Mouse (Mus musculus) cerebellum, adult 2 months (tissue): ENCODE results near the gene Olfr1018. TPM values are rescaled to one million over a fixed set of nuclear protein-coding genes. Genes with fewer than 3 reads are reported as not detected.

ENCODE experiments used
- DNase-seq, 2 experiments: peaks; one replicate each; pipeline ENCODE4 v3.0.0; 2021
- H3K27ac ChIP-seq: fragments of 200-500 bp; 2 replicates; pipeline ENCODE4 v1.5.1; 2012; ENCODE audit warnings: low read length, control low read depth, inconsistent platforms; ENCODE audit not compliant: insufficient read depth
- H3K27me3 ChIP-seq: fragments of 200-500 bp; 2 replicates; pipeline ENCODE4 v1.6.1; 2012; ENCODE audit warnings: inconsistent platforms, mild to moderate bottlenecking, low read length, moderate library complexity; ENCODE audit not compliant: control insufficient read depth, insufficient read depth
- H3K4me1 ChIP-seq: fragments of 200-500 bp; 2 replicates; pipeline ENCODE4 v1.6.1; 2011; ENCODE audit warnings: low read length; ENCODE audit not compliant: control insufficient read depth, insufficient read depth
- H3K4me3 ChIP-seq: fragments of 200-500 bp; replicated peaks from 2 replicates; pipeline ENCODE3; 2011; ENCODE audit warnings: mild to moderate bottlenecking, low read depth, low read length, control low read depth; ENCODE audit not compliant: insufficient read depth
- CTCF ChIP-seq: fragments of 200-500 bp; IDR thresholded peaks from 2 replicates; pipeline ENCODE4 v1.5.1; 2011; ENCODE audit warnings: low read depth, mild to moderate bottlenecking, control low read depth, low read length, moderate library complexity, borderline replicate concordance; ENCODE audit not compliant: insufficient read depth
- POLR2A ChIP-seq: fragments of 200-500 bp; IDR thresholded peaks from 2 replicates; pipeline ENCODE4 v1.6.1; 2011; ENCODE audit warnings: low read length, control low read depth, borderline replicate concordance; ENCODE audit not compliant: insufficient read depth
- WGBS: fragments of 180-500 bp; shearing (Covaris S2); methylation state at CpG from one replicate; pipeline ENCODE4 v1.1.7; 2018; 5-methylcytosine and 5-hydroxymethylcytosine counted together
- polyA plus RNA-seq: library from polyadenylated mRNA; depleted of rRNA; stranded (reverse); fragments of >200 nt; gene quantifications from 2 replicates; pipeline ENCODE4 v1.2.3, GENCODE M21; 2012; rRNA removed

The Olfr1018 gene
- polyA plus RNA-seq, 1 experiment = not detected

DNA sequence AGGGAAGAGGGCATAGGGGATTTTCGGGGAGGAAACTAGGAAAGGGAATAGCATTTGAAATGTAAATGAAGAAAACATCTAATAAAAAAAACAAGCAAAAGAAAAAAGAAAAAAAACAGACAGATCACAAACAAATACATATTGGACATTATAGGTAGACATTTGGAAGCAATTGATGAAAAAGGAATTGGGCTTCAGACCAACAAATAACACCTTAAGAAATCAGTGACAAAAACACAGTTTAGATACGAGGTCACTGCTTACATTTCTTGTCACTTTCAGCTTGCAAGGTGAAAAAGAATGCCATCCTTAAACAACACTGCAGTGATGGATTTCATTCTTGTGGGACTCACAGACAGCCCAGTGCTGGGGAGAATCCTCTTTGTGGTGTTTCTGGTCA lies 50.0 kb downstream of the Olfr1018 start, which contains the start of gene Olfr1022:
Gene Olfr1022 (plus strand): TSS at position 301 of the 400 bp plus-strand sequence.
- Histone ChIP-seq H3K27ac (no peak within 1 kb of the TSS), H3K4me1 (no peaks in the 10 kb centered on the region), H3K27me3 (no peaks in the 10 kb centered on the region), H3K4me3 (no peak within 1 kb of the TSS)
- no peak for DNase-seq
- TF ChIP-seq POLR2A (no peak), CTCF (no peak)
- WGBS = 58% methylated on average over 2 of the region's 2 CpGs

Other genes starting within 250 kb of the Olfr1018 start
- gene Olfr996, start 239.3 kb upstream of the Olfr1018 start, polyA plus RNA-seq = not detected in 2 replicates
- not detected in 2 replicates for gene Olfr998, start 229.5 kb upstream of the Olfr1018 start, polyA plus RNA-seq
- not detected in 2 replicates for gene Olfr1000, start 206.6 kb upstream of the Olfr1018 start, polyA plus RNA-seq
- not detected in 2 replicates for gene Olfr1002, start 167.8 kb upstream of the Olfr1018 start, polyA plus RNA-seq
- not detected in 2 replicates for gene Olfr154, start 154.0 kb upstream of the Olfr1018 start, polyA plus RNA-seq
- not detected in 2 replicates for gene Olfr1006, start 139.7 kb upstream of the Olfr1018 start, polyA plus RNA-seq
- gene Olfr1008, start 129.0 kb upstream of the Olfr1018 start, polyA plus RNA-seq = not detected in 2 replicates
- gene Olfr1009, start 103.1 kb upstream of the Olfr1018 start, polyA plus RNA-seq = not detected in 2 replicates
- gene Olfr1012, start 55.7 kb upstream of the Olfr1018 start, polyA plus RNA-seq = not detected in 2 replicates
- not detected in 2 replicates for gene Olfr1013, start 51.4 kb upstream of the Olfr1018 start, polyA plus RNA-seq
- gene Olfr1014, start 45.8 kb upstream of the Olfr1018 start, polyA plus RNA-seq = not detected in 2 replicates
- gene Olfr1015, start 36.5 kb upstream of the Olfr1018 start, polyA plus RNA-seq = not detected in 2 replicates
- gene Olfr1016, start 15.9 kb upstream of the Olfr1018 start, polyA plus RNA-seq = not detected in 2 replicates
- gene Olfr1019, start 27.0 kb downstream of the Olfr1018 start, polyA plus RNA-seq = not detected in 2 replicates
- not detected in 2 replicates for gene Olfr1020, start 28.6 kb downstream of the Olfr1018 start, polyA plus RNA-seq
- not detected in 2 replicates for gene Olfr1022, start 50.1 kb downstream of the Olfr1018 start, polyA plus RNA-seq
- gene Olfr1023, start 67.2 kb downstream of the Olfr1018 start, polyA plus RNA-seq = not detected in 2 replicates
- gene Olfr1024, start 86.6 kb downstream of the Olfr1018 start, polyA plus RNA-seq = not detected in 2 replicates
- gene Olfr1025-ps1, start 96.7 kb downstream of the Olfr1018 start, polyA plus RNA-seq = not detected in 2 replicates
- not detected in 2 replicates for gene Olfr1026, start 103.1 kb downstream of the Olfr1018 start, polyA plus RNA-seq
- gene Olfr1028, start 132.0 kb downstream of the Olfr1018 start, polyA plus RNA-seq = not detected in 2 replicates
- gene Olfr1029, start 155.4 kb downstream of the Olfr1018 start, polyA plus RNA-seq = not detected in 2 replicates
- gene Olfr1030, start 160.8 kb downstream of the Olfr1018 start, polyA plus RNA-seq = not detected in 2 replicates
- gene Olfr1031, start 171.8 kb downstream of the Olfr1018 start, polyA plus RNA-seq = not detected in 2 replicates
- not detected in 2 replicates for gene Olfr1032, start 187.1 kb downstream of the Olfr1018 start, polyA plus RNA-seq
- 0.11 and 0.21 TPM in 2 replicates for gene Olfr1033, start 202.2 kb downstream of the Olfr1018 start, polyA plus RNA-seq
- gene Olfr1034, start 227.4 kb downstream of the Olfr1018 start, polyA plus RNA-seq = 0.02 and 0.05 TPM in 2 replicates